Mouse (Mus musculus) embryonic facial prominence, embryonic 13.5 days (tissue): ENCODE data around the gene Rbm15. TPM values are rescaled to one million over a fixed set of nuclear protein-coding genes. Genes with fewer than 3 reads are reported as not detected.
"Not testable (repeated sequence)": the region's sequence is repeated elsewhere in the genome, so short reads cannot be mapped to it uniquely, and the experiment has no call there.

Source experiments
- ATAC-seq: fragments of 200-750 bp; cut with Nextera tagmentation; 2 replicates; pipeline ENCODE4 v1.8.0; 2017; ENCODE audit warnings: low read depth; ENCODE audit not compliant: insufficient number of reproducible peaks, insufficient read depth, low FRiP score, low TSS enrichment
- H3K27ac ChIP-seq: fragments of 300-500 bp; sonication (generic); 2 replicates; pipeline ENCODE4 v1.5.1; 2015; ENCODE audit warnings: moderate library complexity, mild to moderate bottlenecking, inconsistent platforms
- H3K27me3 ChIP-seq: fragments of 300-500 bp; sonication (generic); 2 replicates; pipeline ENCODE4 v1.6.1; 2015; ENCODE audit warnings: mild to moderate bottlenecking, inconsistent platforms
- H3K36me3 ChIP-seq: fragments of 300-500 bp; sonication (generic); 2 replicates; pipeline ENCODE4 v1.6.1; 2015; ENCODE audit warnings: mild to moderate bottlenecking, inconsistent platforms
- H3K4me1 ChIP-seq: fragments of 300-500 bp; sonication (generic); 2 replicates; pipeline ENCODE4 v1.6.1; 2015; ENCODE audit warnings: inconsistent platforms
- H3K4me2 ChIP-seq: fragments of 300-500 bp; sonication (generic); 2 replicates; pipeline ENCODE4 v1.6.1; 2015; ENCODE audit warnings: moderate library complexity, mild to moderate bottlenecking, inconsistent platforms
- H3K4me3 ChIP-seq: fragments of 300-500 bp; sonication (generic); 2 replicates; pipeline ENCODE4 v1.5.1; 2015; ENCODE audit warnings: mild to moderate bottlenecking, inconsistent platforms
- H3K9ac ChIP-seq: fragments of 300-500 bp; sonication (generic); 2 replicates; pipeline ENCODE4 v1.6.1; 2015; ENCODE audit warnings: mild to moderate bottlenecking, inconsistent platforms
- H3K9me3 ChIP-seq: fragments of 300-500 bp; sonication (generic); 2 replicates; pipeline ENCODE4 v1.6.1; 2016; ENCODE audit warnings: inconsistent platforms
- WGBS: fragments of 180-500 bp; shearing (Covaris S2); methylation state at CpG from one replicate; pipeline ENCODE4 v1.1.7; 2015; ENCODE audit warnings: mixed read lengths; 5-methylcytosine and 5-hydroxymethylcytosine counted together
- polyA plus RNA-seq: library from polyadenylated mRNA; unstranded; fragments of >200 nt; fragmentation: Nextera tagmentation; extraction: Ambion mirVana; gene quantifications from 2 replicates; pipeline ENCODE4 v1.2.1, GENCODE M21; 2015

Gene Rbm15
- polyA plus RNA-seq, 1 experiment from 2014 or later, result 15.8 TPM

DNA sequence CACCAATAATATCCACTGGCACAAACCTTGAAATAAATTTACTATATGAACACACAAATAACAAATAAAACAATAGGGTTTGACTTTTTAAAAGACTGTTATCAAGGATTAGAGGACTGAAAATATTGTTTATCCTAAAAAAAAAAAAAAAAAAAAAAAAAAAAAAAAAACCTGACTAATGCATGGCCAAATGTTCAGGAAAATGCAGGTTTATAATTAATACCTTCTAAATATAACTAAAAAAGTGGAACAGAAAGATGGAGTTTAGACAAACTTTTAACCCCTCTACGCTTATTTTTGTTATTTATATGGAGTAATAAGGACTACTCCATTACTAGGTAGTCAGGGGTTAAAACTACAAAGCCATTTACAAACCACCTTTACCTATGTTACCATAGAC, 7.0 kb downstream of the Rbm15 start:
- Histone ChIP-seq H3K4me3 (no peak overlapping the region), H3K27me3 (no peaks in the 10 kb centered on the region), H3K4me1 (peaks cover 49% of the 10 kb centered on the region), H3K9ac (no peak overlapping the region), H3K36me3 (peaks cover 50% of the 10 kb centered on the region), H3K9me3 (no peaks in the 10 kb centered on the region), H3K4me2 (no peak overlapping the region), H3K27ac (no peak overlapping the region)
- WGBS, result 89% methylated on average over 1 of the region's 1 CpGs
- no peak for ATAC-seq

DNA sequence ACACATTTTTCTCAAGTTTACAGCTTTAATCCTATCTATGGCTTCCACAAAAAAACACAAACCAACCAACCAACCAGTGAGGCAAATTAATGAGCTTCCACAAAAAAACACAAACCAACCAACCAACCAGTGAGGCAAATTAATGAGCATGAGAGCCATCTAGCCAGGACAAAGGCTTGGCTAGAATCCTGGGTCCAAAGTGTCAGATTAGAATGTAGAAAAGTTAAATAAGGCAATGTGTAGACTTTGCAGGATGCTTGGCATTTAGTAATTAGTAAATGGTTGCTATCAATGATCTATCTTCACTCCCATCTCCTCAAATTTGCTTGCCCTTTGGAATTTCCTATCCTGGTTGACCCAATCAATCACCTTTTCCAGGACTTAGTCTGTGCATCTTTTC, 11.7 kb downstream of the Rbm15 start:
- ATAC-seq, result no peak
- H3K4me3 ChIP-seq, result no peak overlapping the region

GRCm38 (mm10) chr3:107321141-107321540, 12.3 kb downstream of the Rbm15 start:
- Histone ChIP-seq H3K27me3 (no peaks in the 10 kb centered on the region), H3K4me1 (peaks cover 40% of the 10 kb centered on the region), H3K9ac (no peak overlapping the region), H3K9me3 (no peaks in the 10 kb centered on the region), H3K4me2 (no peak overlapping the region), H3K27ac (no peak overlapping the region), H3K4me3 (no peak overlapping the region), H3K36me3 (peaks cover 46% of the 10 kb centered on the region)
- 88% methylated on average over 2 of the region's 2 CpGs for WGBS
- no peak for ATAC-seq

More for the DNA sequence above, 11.7 kb downstream of the Rbm15 start:
- H3K27ac ChIP-seq, result no peak overlapping the region
- no peak overlapping the region for H3K4me2 ChIP-seq
- H3K9me3 ChIP-seq, result no peaks in the 10 kb centered on the region
- H3K36me3 ChIP-seq, result peaks cover 43% of the 10 kb centered on the region
- no peaks in the 10 kb centered on the region for H3K27me3 ChIP-seq
- H3K9ac ChIP-seq, result no peak overlapping the region
- H3K4me1 ChIP-seq, result peaks cover 40% of the 10 kb centered on the region

- H3K9ac ChIP-seq, result no peak overlapping the region
- peaks cover 28% of the 10 kb centered on the region for H3K36me3 ChIP-seq
- no peak for ATAC-seq
- H3K27me3 ChIP-seq, result no peaks in the 10 kb centered on the region
- H3K4me2 ChIP-seq, result no peak overlapping the region
- H3K9me3 ChIP-seq, result no peaks in the 10 kb centered on the region
- H3K27ac ChIP-seq, result no peak overlapping the region
- peaks cover 10% of the 10 kb centered on the region; the same call in 1 of the 2 replicates for H3K4me1 ChIP-seq
- WGBS, result 90% methylated on average over 3 of the region's 3 CpGs
- H3K4me3 ChIP-seq, result no peak overlapping the region
These were observed 16.1 kb downstream of the Rbm15 start for GRCm38 (mm10) chr3:107317338-107317737.

- 69% methylated on average over 4 of the region's 4 CpGs for WGBS
- H3K27ac ChIP-seq, H3K9ac ChIP-seq, H3K4me3 ChIP-seq, H3K27me3 ChIP-seq, H3K4me2 ChIP-seq, H3K9me3 ChIP-seq, ATAC-seq, H3K4me1 ChIP-seq: not testable (repeated sequence)
- peaks cover 10% of the 10 kb centered on the region for H3K36me3 ChIP-seq
These were observed 36.6 kb downstream of the Rbm15 start for GRCm38 (mm10) chr3:107296917-107297316.

DNA sequence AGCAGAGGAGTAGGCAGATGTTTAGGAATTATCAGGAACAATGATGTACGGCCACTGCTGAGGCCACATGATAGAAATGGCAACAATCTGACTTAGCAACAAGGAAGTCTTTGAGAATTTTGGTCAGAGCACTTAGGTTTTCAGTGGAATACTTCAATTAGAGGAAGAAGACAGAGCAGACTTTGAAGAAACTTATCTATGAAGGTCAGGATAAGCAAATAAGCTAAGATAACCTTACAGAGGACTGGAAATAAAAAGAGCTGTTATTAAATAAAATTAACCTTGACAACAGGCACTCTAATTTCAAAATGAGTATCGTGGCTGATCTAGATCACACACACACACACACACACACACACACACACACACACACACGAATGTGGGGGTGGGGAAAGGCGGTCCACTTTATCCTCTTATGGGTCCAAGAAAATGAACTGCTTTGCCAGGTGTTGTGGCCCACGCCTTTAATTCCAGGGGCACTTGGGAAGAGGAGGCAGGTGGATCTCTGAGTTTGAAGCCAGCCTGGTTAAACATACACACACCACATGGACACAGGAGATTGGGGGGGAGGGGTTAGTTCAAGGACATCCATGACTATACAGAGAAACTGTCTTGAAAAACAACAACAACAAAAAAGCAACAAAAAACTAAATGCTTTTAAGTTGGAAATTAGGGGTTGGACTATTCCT, 37.7 kb downstream of the Rbm15 start:
- ATAC-seq, result no peak
- WGBS, result 83% methylated on average over 5 of the region's 5 CpGs
- no peaks in the 10 kb centered on the region for H3K27me3 ChIP-seq
- H3K4me3 ChIP-seq, result no peak overlapping the region
- H3K36me3 ChIP-seq, result peaks cover 5% of the 10 kb centered on the region; the same call in 1 of the 2 replicates
- no peak overlapping the region for H3K4me2 ChIP-seq
- H3K9ac ChIP-seq, result no peak overlapping the region
- H3K27ac ChIP-seq, result no peak overlapping the region
- H3K4me1 ChIP-seq, result peaks cover 3% of the 10 kb centered on the region
- H3K9me3 ChIP-seq, result no peaks in the 10 kb centered on the region

- no peaks in the 10 kb centered on the region for H3K9me3 ChIP-seq
- no peak within 1 kb of the TSS for H3K9ac ChIP-seq
- 18% methylated on average over 9 of the region's 9 CpGs for WGBS
- peak within 1 kb of the TSS; percentile 74 for H3K27ac ChIP-seq
- peaks cover 9% of the 10 kb centered on the region for H3K4me1 ChIP-seq
- H3K27me3 ChIP-seq, result no peaks in the 10 kb centered on the region
- H3K36me3 ChIP-seq, result no peaks in the 10 kb centered on the region
- H3K4me3 ChIP-seq, result no peak within 1 kb of the TSS
- peak within 1 kb of the TSS; percentile 37 for H3K4me2 ChIP-seq
- peak; percentile 46; the same call in 1 of the 2 replicates for ATAC-seq
These were observed 42.6 kb downstream of the Rbm15 start, which contains the start of gene Slc16a4 for GRCm38 (mm10) chr3:107290764-107291381. Slc16a4 (plus strand) TSS chr3:107291230.

GRCm38 (mm10) chr3:107287346-107287745, 46.1 kb downstream of the Rbm15 start:
- H3K27me3 ChIP-seq, result no peaks in the 10 kb centered on the region
- ATAC-seq, result no peak
- no peaks in the 10 kb centered on the region for H3K9me3 ChIP-seq
- peaks cover 18% of the 10 kb centered on the region for H3K36me3 ChIP-seq
- H3K4me3 ChIP-seq, result no peak overlapping the region
- H3K27ac ChIP-seq, result no peak overlapping the region
- no peak overlapping the region for H3K4me2 ChIP-seq
- H3K9ac ChIP-seq, result no peak overlapping the region
- H3K4me1 ChIP-seq, result peaks cover 9% of the 10 kb centered on the region

DNA sequence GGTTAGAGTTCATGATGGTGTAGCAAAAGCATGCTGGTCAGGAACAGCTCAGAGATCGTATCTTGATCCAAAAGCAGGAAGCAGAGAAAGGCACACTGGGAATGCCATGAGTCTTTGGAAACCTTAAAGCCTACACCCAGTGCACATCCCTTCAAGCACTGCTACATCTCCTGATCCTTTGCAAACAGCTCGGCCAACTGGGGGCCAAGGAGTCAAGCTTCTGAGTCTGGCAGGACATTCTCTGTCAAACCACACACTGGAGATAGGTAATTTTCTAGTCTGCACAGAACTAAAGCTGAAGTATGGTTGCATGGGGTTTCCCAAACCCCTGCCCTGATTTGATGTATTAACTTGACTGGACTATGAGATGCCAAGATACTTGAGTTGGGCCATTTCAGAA, 47.4 kb downstream of the Rbm15 start:
- Histone ChIP-seq H3K27me3 (no peaks in the 10 kb centered on the region), H3K9ac (no peak overlapping the region), H3K9me3 (no peaks in the 10 kb centered on the region), H3K36me3 (peaks cover 29% of the 10 kb centered on the region), H3K27ac (no peak overlapping the region), H3K4me2 (no peak overlapping the region), H3K4me3 (no peak overlapping the region), H3K4me1 (peaks cover 9% of the 10 kb centered on the region)
- ATAC-seq, result no peak
- WGBS, result 80% methylated on average over 2 of the region's 2 CpGs

DNA sequence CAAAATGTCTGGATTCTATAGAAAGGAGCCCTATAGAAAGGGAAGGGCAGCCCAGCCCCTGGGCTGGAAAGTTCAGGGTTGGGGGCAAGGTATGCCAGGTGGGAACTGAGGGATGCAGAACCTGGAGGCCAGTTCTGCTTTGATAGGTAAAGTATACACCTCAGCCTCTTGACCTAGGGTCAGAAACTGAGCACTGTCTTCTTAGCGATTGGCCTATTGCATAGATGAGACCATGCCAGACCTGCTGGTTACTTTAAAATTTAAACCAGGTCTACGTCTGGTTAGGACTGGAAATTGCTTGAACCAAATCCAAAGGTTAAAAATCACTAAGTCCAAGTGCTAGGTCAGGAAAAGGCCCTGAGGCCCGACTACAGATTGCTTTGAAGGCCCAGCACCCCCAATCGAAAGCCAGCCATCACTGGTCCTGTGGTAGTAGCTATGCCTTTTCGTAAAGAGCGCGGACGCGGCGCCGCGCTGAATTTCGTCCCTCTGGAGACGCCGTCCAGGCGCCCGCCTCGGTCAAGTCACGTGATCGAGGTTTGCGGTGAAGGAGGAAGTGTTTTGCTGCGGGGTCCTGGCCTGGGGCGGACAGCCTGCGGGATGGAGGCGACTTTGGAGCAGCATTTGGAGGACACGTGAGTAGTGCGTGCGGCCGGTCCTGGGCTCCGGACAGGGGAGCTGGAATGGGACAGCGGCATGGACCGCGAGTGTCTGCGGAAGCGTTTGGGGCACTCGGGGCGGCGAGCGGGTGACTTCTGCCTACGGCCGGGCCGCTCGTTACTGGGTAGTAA, 54.8 kb downstream of the Rbm15 start, which contains the start of gene Lamtor5:
Lamtor5 (plus strand) TSS at position 380 of the 791 bp plus-strand sequence.
- Histone ChIP-seq H3K4me2 (peak within 1 kb of the TSS; percentile 70), H3K4me1 (peaks cover 12% of the 10 kb centered on the region), H3K9me3 (no peaks in the 10 kb centered on the region), H3K9ac (peak within 1 kb of the TSS; percentile 86), H3K4me3 (peak within 1 kb of the TSS; percentile 89), H3K36me3 (peaks cover 19% of the 10 kb centered on the region), H3K27ac (no peak within 1 kb of the TSS; the same call in 1 of the 2 replicates), H3K27me3 (no peaks in the 10 kb centered on the region; the same call in 1 of the 2 replicates)
- ATAC-seq, result peak; percentile 73
- WGBS, result 2% methylated on average over 43 of the region's 43 CpGs

DNA sequence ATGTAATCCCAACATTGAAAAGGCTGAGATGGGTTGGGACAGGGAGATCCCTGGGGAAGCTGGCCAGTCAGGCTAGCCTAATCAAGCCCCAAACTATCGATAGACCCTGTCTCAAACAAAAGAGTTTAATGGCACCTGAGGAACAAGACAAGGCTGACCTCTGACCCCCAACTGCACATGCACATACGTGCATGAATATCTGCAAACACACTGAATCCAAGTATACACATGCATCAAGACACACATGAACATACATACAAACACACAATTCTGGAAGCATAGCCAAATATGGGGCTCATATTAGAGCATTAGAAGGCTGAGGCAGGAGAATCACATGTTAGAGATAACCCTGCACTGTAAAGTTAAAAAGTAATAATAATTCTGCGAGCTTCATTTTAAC, 56.8 kb downstream of the Rbm15 start:
- H3K9me3 ChIP-seq, result no peaks in the 10 kb centered on the region

More for the DNA sequence above, 56.8 kb downstream of the Rbm15 start:
- no peak overlapping the region for H3K4me2 ChIP-seq
- H3K4me3 ChIP-seq, result no peak overlapping the region
- ATAC-seq, result no peak
- WGBS, result 77% methylated on average over 3 of the region's 3 CpGs
- peaks cover 4% of the 10 kb centered on the region; the same call in 1 of the 2 replicates for H3K36me3 ChIP-seq
- H3K4me1 ChIP-seq, result peaks cover 12% of the 10 kb centered on the region
- H3K27me3 ChIP-seq, result no peaks in the 10 kb centered on the region; the same call in 1 of the 2 replicates
- no peak overlapping the region for H3K27ac ChIP-seq
- no peak overlapping the region for H3K9ac ChIP-seq
